Mouse (Mus musculus): Measurements from ENCODE around the gene Olfr823. TPM values are rescaled to one million over a fixed set of nuclear protein-coding genes. Genes with fewer than 3 reads are reported as not detected.
"Not testable (repeated sequence)": the region's sequence is repeated elsewhere in the genome, so short reads cannot be mapped to it uniquely, and the experiment has no call there.

Olfr823 gene
- total RNA-seq (2021), result not detected

DNA sequence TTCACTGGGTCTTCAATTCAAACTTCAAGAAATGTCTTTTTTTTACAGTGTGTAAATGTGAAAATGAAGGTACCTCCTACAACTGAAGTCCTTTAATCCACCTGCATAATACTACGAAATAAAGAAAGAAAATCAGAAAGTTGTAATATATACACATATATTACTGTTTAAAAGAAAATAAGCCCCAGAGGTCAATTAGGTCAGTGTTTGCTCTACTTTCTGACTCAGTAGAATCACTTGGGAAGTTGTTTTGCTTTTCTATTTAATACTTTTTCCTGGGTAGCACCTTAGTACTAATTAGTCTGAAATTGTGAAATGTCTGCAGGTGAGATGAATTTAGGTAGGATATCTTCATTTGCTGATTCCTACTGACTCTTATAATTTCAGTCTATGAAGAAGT, at the start of gene Olfr823:
Gene Olfr823, minus strand, starts transcription at position 101 of the 400 bp plus-strand sequence.
- not testable (repeated sequence) for DNase-seq

DNA sequence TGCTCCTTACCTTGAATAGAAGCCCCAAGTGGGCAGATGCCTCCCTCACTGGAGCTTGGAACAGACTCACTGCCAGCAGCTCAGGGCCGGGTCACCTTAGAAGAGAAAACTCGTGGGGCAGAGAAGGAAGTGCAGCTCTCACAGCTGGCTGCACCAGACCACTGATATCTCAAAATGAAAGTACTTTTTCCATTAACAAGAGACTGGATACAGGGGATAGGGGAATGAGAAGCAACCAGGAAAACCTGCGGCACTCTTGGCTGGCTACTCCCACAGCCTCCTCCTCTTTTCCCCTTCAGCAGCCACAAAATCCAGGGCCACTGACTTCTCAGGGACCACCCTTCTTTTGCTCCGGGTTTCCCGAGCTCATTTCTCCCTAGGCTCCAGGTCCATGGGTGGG, 28.9 kb upstream of the Olfr823 start:
- DNase-seq, result no peak

DNA sequence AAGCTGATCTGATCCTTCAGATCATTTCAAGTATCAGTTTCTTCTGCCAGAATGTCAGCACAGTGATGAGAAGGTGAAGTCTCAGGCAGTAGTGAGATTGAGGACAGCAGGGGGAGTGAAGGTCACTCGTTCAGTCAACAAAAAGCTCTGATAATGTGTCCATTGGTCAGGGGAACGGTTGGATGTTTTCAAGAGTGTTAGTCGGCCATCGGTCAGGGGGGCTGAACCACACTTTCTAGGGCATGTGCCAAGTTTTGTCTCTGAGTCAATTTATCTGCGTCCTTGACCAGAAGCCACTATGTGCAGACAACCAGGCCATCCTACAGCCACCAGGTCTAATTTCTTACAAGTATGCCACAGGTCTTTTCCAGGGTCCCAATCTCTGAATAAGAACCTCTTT, 27.3 kb upstream of the Olfr823 start:
- DNase-seq, result not testable (repeated sequence)

DNA sequence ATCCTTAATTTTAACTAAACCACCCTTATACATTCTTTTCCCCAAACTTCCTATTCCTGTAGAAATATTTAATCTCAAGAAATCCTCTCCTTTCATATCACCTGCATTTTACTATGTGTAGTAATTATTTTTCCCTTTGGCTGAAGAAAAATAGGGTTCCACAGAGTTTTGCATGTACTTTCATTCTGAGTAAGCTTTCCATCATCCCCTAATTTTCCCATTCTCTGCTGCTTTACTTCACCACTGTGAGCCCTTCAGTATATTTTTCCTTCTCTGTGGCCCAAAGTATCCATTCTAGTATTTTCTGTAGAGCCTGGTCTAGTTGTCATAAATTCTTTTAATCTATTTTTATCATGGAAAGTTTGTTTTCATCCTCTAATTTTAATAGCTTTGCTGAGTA, 19.6 kb upstream of the Olfr823 start:
- DNase-seq, result no peak

DNA sequence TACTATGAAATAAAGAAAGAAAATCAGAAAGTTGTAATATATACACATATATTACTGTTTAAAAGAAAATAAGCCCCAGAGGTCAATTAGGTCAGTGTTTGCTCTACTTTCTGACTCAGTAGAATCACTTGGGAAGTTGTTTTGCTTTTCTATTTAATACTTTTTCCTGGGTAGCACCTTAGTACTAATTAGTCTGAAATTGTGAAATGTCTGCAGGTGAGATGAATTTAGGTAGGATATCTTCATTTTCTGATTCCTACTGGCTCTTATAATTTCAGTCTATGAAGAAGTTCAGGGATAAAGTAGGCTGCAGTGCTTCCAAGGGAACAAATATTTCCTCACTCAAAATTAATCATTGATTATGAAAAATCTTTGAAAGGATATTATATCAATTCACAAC, 14.7 kb upstream of the Olfr823 start, which contains the start of gene Olfr824:
Gene Olfr824, minus strand, starts transcription at position 101 of the 400 bp plus-strand sequence.
- not testable (repeated sequence) for DNase-seq

DNA sequence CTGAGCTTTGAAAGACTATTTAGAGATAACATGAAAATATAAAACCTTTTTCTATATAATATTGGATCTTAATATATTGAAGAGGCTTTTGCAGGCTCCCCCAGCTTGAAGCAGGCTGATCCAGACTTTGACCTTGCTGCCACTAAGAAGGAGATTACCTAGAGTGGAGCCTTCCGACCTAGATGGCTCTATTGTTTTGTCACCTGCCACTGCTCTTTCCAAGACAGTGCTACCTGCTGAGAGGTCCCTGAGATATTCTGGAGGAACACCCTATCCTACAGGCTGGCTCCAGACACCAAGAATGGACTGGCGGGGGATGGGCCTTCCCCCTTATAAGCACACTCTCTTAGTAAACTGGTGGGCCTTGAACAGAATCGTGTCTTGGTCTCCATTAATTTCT, 862 bp upstream of the Olfr823 start:
- not testable (repeated sequence) for DNase-seq

DNA sequence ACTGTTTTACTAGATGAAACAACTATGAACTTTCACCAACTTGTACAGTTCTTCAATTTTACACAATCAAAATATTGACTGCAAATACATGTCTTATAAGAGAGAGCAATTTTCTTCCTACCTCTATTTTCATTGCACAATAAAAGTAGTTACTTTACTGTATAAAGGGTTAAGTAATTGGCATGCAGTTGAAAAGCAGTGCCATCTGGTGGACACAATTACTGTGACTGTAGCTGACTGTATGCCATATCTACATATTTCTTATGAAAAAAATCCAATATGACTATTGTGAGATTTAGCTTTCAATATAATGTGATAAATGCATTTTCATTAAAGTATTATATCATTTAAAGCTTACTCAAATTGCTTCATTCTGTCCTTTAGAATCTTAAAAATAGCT, 19.1 kb downstream of the Olfr823 start:
- no peak for DNase-seq

DNA sequence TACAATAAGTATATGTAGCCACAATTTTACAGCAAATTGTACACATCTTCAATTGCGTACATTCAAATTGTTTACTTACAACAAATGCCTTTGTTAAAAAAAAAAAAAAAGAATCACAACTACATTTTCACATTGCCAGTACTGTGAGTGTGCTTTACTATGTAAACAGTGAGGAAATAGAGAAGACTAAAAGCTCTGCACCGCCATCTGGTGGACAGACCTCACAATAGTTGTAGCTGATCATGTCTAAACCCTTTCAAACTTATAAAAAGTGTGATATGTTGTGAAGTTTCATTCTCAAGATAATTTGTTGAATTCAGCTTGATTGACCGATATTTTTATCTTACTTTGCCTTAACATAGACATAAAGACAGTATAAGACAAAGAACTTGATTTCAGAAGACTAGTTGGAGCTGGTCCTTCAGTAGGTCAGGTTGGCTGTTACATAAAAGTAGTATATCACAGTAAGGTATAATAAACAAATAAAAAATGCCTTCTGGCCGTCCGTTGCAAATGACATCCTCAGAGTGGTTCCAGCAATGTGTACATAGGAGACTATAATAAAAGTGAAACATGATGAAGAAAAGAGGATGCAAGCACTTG, 22.2 kb downstream of the Olfr823 start:
- peak; percentile 18 to 51 for DNase-seq

DNA sequence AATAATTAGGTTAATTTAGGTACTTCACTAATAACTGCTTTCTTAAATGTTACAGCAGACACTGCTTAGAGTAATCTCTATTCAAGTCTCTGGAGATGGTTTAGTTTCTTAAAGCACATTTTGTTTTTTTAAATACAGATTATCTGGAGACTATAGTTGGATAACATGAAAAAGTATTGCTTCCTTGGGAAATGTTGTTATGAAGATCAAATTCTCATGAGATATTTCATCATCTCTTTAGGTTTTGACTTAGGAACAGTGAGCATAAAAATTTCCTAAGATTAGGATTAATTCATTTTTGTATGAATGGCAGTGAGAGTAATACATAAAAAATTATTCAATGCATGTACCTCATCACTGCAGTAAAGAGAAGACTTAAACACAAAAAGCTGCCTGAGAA, 44.3 kb downstream of the Olfr823 start, which contains the start of gene Olfr822:
Gene Olfr822, plus strand, starts transcription at position 301 of the 400 bp plus-strand sequence.
- no peak for DNase-seq

Other genes starting within 250 kb of the Olfr823 start
- not detected for gene Olfr814, start 235.5 kb downstream of the Olfr823 start, total RNA-seq (2021)
- gene Olfr815, start 209.5 kb downstream of the Olfr823 start, total RNA-seq (2021), result not detected
- not detected for gene Olfr816, start 199.8 kb downstream of the Olfr823 start, total RNA-seq (2021)
- not detected for gene Olfr818, start 166.3 kb downstream of the Olfr823 start, total RNA-seq (2021)
- not detected for gene Olfr819, start 148.1 kb downstream of the Olfr823 start, total RNA-seq (2021)
- gene Olfr247, start 139.2 kb downstream of the Olfr823 start, total RNA-seq (2021), result not detected
- not detected for gene Gm10310, start 130.3 kb downstream of the Olfr823 start, total RNA-seq (2021)
- gene Olfr820, start 102.8 kb downstream of the Olfr823 start, total RNA-seq (2021), result not detected
- gene Olfr821, start 85.0 kb downstream of the Olfr823 start, total RNA-seq (2021), result not detected
- gene Olfr822, start 44.2 kb downstream of the Olfr823 start, total RNA-seq (2021), result not detected
- not detected for gene Olfr824, start 14.6 kb upstream of the Olfr823 start, total RNA-seq (2021)
- gene Olfr825, start 51.4 kb upstream of the Olfr823 start, total RNA-seq (2021), result not detected
- gene Olfr826, start 68.8 kb upstream of the Olfr823 start, total RNA-seq (2021), result not detected
- gene Olfr827, start 99.0 kb upstream of the Olfr823 start, total RNA-seq (2021), result not detected
- under 1 TPM; 0.17 to 0.18 TPM for gene Neurod4, start 164.9 kb upstream of the Olfr823 start, total RNA-seq (2021)
- 1 to 10 TPM in 1 of 2 experiments, under 1 TPM in 1; 0.82 to 1.3 TPM for gene Tespa1, start 207.5 kb upstream of the Olfr823 start, total RNA-seq (2021)

All from layer of hippocampus, postnatal 36 days (tissue).